Mouse (Mus musculus): ENCODE results near the gene Klb.

GRCm38 (mm10) chr5:65374746-65375145 lies 26.6 kb downstream of the Klb start:
- TF ChIP-seq CTCF (IDR thresholded peaks at IDR 0.05; ENCODE audit: control insufficient read depth, insufficient read depth, insufficient read length) = no peak
- no peak for TF ChIP-seq MYOG (IDR thresholded peaks at IDR 0.05; ENCODE audit: control insufficient read depth, extremely low read depth, insufficient read length)
- no peak for TF ChIP-seq MYOD1 (IDR thresholded peaks at IDR 0.05; ENCODE audit: control insufficient read depth, insufficient read length, low read depth)

All from C2C12 (cell line).